Mouse (Mus musculus) neural tube, embryonic 13.5 days (tissue): ENCODE measurements around the gene Rab11fip4. TPM values are rescaled to one million over a fixed set of nuclear protein-coding genes. Genes with fewer than 3 reads are reported as not detected.
"Not testable (repeated sequence)": the region's sequence is repeated elsewhere in the genome, so short reads cannot be mapped to it uniquely, and the experiment has no call there.

Source experiments
- ATAC-seq: fragments of 200-750 bp; cut with Nextera tagmentation; 2 replicates; pipeline ENCODE4 v1.8.0; 2017; ENCODE audit warnings: low read depth, mild to moderate bottlenecking, moderate TSS enrichment, moderate library complexity
- H3K27ac ChIP-seq: fragments of 300-500 bp; sonication (generic); replicated peaks from 2 replicates; pipeline ENCODE4 v1.5.1; 2015; ENCODE audit warnings: moderate library complexity, mild to moderate bottlenecking, inconsistent platforms
- H3K27me3 ChIP-seq: fragments of 300-500 bp; sonication (generic); 2 replicates; pipeline ENCODE4 v1.6.1; 2015; ENCODE audit warnings: mild to moderate bottlenecking, inconsistent platforms
- H3K36me3 ChIP-seq: fragments of 300-500 bp; sonication (generic); 2 replicates; pipeline ENCODE4 v1.6.1; 2015; ENCODE audit warnings: mild to moderate bottlenecking, inconsistent platforms
- H3K4me1 ChIP-seq: fragments of 300-500 bp; sonication (generic); replicated peaks from 2 replicates; pipeline ENCODE4 v1.6.1; 2015; ENCODE audit warnings: inconsistent platforms
- H3K4me2 ChIP-seq: fragments of 300-500 bp; sonication (generic); 2 replicates; pipeline ENCODE4 v1.6.1; 2015; ENCODE audit warnings: inconsistent platforms, mild to moderate bottlenecking, moderate library complexity
- H3K4me3 ChIP-seq: fragments of 300-500 bp; sonication (generic); 2 replicates; pipeline ENCODE4 v1.5.1; 2015; ENCODE audit warnings: mild to moderate bottlenecking, inconsistent platforms
- H3K9ac ChIP-seq: fragments of 300-500 bp; sonication (generic); 2 replicates; pipeline ENCODE4 v1.6.1; 2015; ENCODE audit warnings: moderate library complexity, mild to moderate bottlenecking, inconsistent platforms
- H3K9me3 ChIP-seq: fragments of 300-500 bp; sonication (generic); 2 replicates; pipeline ENCODE4 v1.6.1; 2016; ENCODE audit warnings: inconsistent platforms
- WGBS: fragments of 180-500 bp; shearing (Covaris S2); methylation state at CpG from one replicate; pipeline ENCODE4 v1.1.7; 2015; 5-methylcytosine and 5-hydroxymethylcytosine counted together
- polyA plus RNA-seq: library from polyadenylated mRNA; unstranded; fragments of >200 nt; fragmentation: Nextera tagmentation; extraction: Ambion mirVana; gene quantifications from 2 replicates; pipeline ENCODE4 v1.2.1, GENCODE M21; 2015

Rab11fip4 gene
- polyA plus RNA-seq, 1 experiment from 2014 or later = 24.6 TPM

GRCm38 (mm10) chr11:79689916-79690315 lies 98.9 kb downstream of the Rab11fip4 start:
- WGBS = 90% methylated on average over 1 of the region's 1 CpGs
- no peak overlapping the region for H3K4me3 ChIP-seq
- no peak for ATAC-seq
- H3K27me3 ChIP-seq = no peaks in the 10 kb centered on the region
- H3K27ac ChIP-seq = no peak overlapping the region
- H3K4me1 ChIP-seq = 0 out of 2 replicates have a peak, but pooled peaks cover 4% of the 10 kb centered on the region
- no peak overlapping the region for H3K9ac ChIP-seq
- no peaks in the 10 kb centered on the region for H3K9me3 ChIP-seq
- no peak overlapping the region for H3K4me2 ChIP-seq
- peaks cover 78% of the 10 kb centered on the region for H3K36me3 ChIP-seq

GRCm38 (mm10) chr11:79691513-79691912 lies 100.5 kb downstream of the Rab11fip4 start:
- no peak for ATAC-seq
- 79% methylated on average over 9 of the region's 9 CpGs for WGBS
- H3K36me3 ChIP-seq = peaks cover 76% of the 10 kb centered on the region

GRCm38 (mm10) chr11:79696390-79697307 lies 105.6 kb downstream of the Rab11fip4 start:
- Histone ChIP-seq H3K4me3 (no peak overlapping the region), H3K27me3 (no peaks in the 10 kb centered on the region), H3K9me3 (no peaks in the 10 kb centered on the region), H3K9ac (no peak overlapping the region), H3K4me2 (no peak overlapping the region), H3K4me1 (peaks cover 24% of the 10 kb centered on the region), H3K27ac (peak overlapping the region; percentile 34), H3K36me3 (peaks cover 44% of the 10 kb centered on the region)
- 62% methylated on average over 19 of the region's 19 CpGs for WGBS
- ATAC-seq = no peak; the same call in 1 of the 2 replicates

More at GRCm38 (mm10) chr11:79691513-79691912, 100.5 kb downstream of the Rab11fip4 start:
- no peak overlapping the region for H3K4me3 ChIP-seq
- no peaks in the 10 kb centered on the region for H3K9me3 ChIP-seq
- no peak overlapping the region for H3K9ac ChIP-seq
- no peaks in the 10 kb centered on the region for H3K27me3 ChIP-seq
- peaks cover 5% of the 10 kb centered on the region for H3K4me1 ChIP-seq
- no peak overlapping the region for H3K4me2 ChIP-seq
- H3K27ac ChIP-seq = no peak overlapping the region

GRCm38 (mm10) chr11:79698071-79698470 lies 107.1 kb downstream of the Rab11fip4 start:
- no peak for ATAC-seq
- Histone ChIP-seq H3K4me3 (no peak overlapping the region), H3K36me3 (peaks cover 30% of the 10 kb centered on the region), H3K4me2 (no peak overlapping the region), H3K4me1 (peaks cover 38% of the 10 kb centered on the region), H3K9me3 (no peaks in the 10 kb centered on the region), H3K9ac (no peak overlapping the region), H3K27me3 (no peaks in the 10 kb centered on the region), H3K27ac (no peak overlapping the region)
- WGBS = 85% methylated on average over 5 of the region's 5 CpGs

GRCm38 (mm10) chr11:79698542-79698941 lies 107.5 kb downstream of the Rab11fip4 start:
- H3K4me3 ChIP-seq, H3K27ac ChIP-seq, H3K27me3 ChIP-seq, ATAC-seq, H3K9ac ChIP-seq, H3K9me3 ChIP-seq, H3K4me2 ChIP-seq: not testable (repeated sequence)
- WGBS = 85% methylated on average over 4 of the region's 4 CpGs
- Histone ChIP-seq H3K4me1 (peaks cover 43% of the 10 kb centered on the region), H3K36me3 (peaks cover 25% of the 10 kb centered on the region)

GRCm38 (mm10) chr11:79701466-79701865 lies 110.5 kb downstream of the Rab11fip4 start:
- peak overlapping the region; percentile 77; the same call in 1 of the 2 replicates for H3K4me3 ChIP-seq
- H3K27ac ChIP-seq = peak overlapping the region; percentile 69
- H3K27me3 ChIP-seq = no peaks in the 10 kb centered on the region
- H3K36me3 ChIP-seq = 0 out of 2 replicates have a peak, but pooled peaks cover 5% of the 10 kb centered on the region
- H3K9ac ChIP-seq = peak overlapping the region; percentile 55
- ATAC-seq = no peak
- H3K4me2 ChIP-seq = peak overlapping the region; percentile 74
- peaks cover 48% of the 10 kb centered on the region for H3K4me1 ChIP-seq
- H3K9me3 ChIP-seq = no peaks in the 10 kb centered on the region
- WGBS = 89% methylated on average over 7 of the region's 7 CpGs

- peak overlapping the region; percentile 74 for H3K4me2 ChIP-seq
- ATAC-seq = no peak
- H3K4me3 ChIP-seq = peak overlapping the region; percentile 77
- peak overlapping the region; percentile 55 for H3K9ac ChIP-seq
- no peaks in the 10 kb centered on the region for H3K9me3 ChIP-seq
- 0 out of 2 replicates have a peak, but pooled peaks cover 5% of the 10 kb centered on the region for H3K36me3 ChIP-seq
- H3K4me1 ChIP-seq = peaks cover 41% of the 10 kb centered on the region
- no peaks in the 10 kb centered on the region for H3K27me3 ChIP-seq
- 38% methylated on average over 6 of the region's 6 CpGs for WGBS
- peak overlapping the region; percentile 69 for H3K27ac ChIP-seq
Measured at GRCm38 (mm10) chr11:79702092-79702491, 111.1 kb downstream of the Rab11fip4 start.

GRCm38 (mm10) chr11:79703452-79703851 lies 112.4 kb downstream of the Rab11fip4 start:
- Histone ChIP-seq H3K9ac (peak overlapping the region; percentile 94), H3K27ac (peak overlapping the region; percentile 99), H3K4me1 (peaks cover 34% of the 10 kb centered on the region), H3K9me3 (no peaks in the 10 kb centered on the region), H3K27me3 (no peaks in the 10 kb centered on the region), H3K36me3 (0 out of 2 replicates have a peak, but pooled peaks cover 5% of the 10 kb centered on the region), H3K4me3 (peak overlapping the region; percentile 77), H3K4me2 (peak overlapping the region; percentile 74)
- 2% methylated on average over 5 of the region's 5 CpGs for whole genome bisulfite sequencing
- peak; percentile 18; the same call in 1 of the 2 replicates for ATAC-seq

GRCm38 (mm10) chr11:79703885-79704291 lies 112.9 kb downstream of the Rab11fip4 start:
- peak overlapping the region; percentile 99 for H3K27ac ChIP-seq
- peak overlapping the region; percentile 94 for H3K9ac ChIP-seq
- H3K9me3 ChIP-seq = no peaks in the 10 kb centered on the region
- peak; percentile 74 for ATAC-seq
- H3K4me2 ChIP-seq = peak overlapping the region; percentile 74
- under 1% methylated on average over 27 of the region's 27 CpGs for WGBS
- peaks cover 34% of the 10 kb centered on the region for H3K4me1 ChIP-seq
- H3K36me3 ChIP-seq = 0 out of 2 replicates have a peak, but pooled peaks cover 5% of the 10 kb centered on the region
- H3K4me3 ChIP-seq = peak overlapping the region; percentile 77
- peaks cover 2% of the 10 kb centered on the region; the same call in 1 of the 2 replicates for H3K27me3 ChIP-seq

GRCm38 (mm10) chr11:79704318-79705150 lies 113.5 kb downstream of the Rab11fip4 start:
- peak; percentile 94 for ATAC-seq
- Histone ChIP-seq H3K9me3 (no peaks in the 10 kb centered on the region), H3K27ac (peak overlapping the region; percentile 99), H3K9ac (peak overlapping the region; percentile 94), H3K27me3 (peaks cover 8% of the 10 kb centered on the region), H3K4me2 (peak overlapping the region; percentile 74), H3K36me3 (0 out of 2 replicates have a peak, but pooled peaks cover 5% of the 10 kb centered on the region), H3K4me1 (peaks cover 34% of the 10 kb centered on the region), H3K4me3 (peak overlapping the region; percentile 77)
- under 1% methylated on average over 53 of the region's 61 CpGs for WGBS

- Histone ChIP-seq H3K9me3 (no peaks in the 10 kb centered on the region), H3K4me3 (no peak overlapping the region), H3K27ac (no peak overlapping the region), H3K36me3 (no peaks in the 10 kb centered on the region), H3K9ac (no peak overlapping the region), H3K4me2 (no peak overlapping the region), H3K27me3 (peaks cover 27% of the 10 kb centered on the region), H3K4me1 (peaks cover 37% of the 10 kb centered on the region)
- 84% methylated on average over 3 of the region's 3 CpGs for WGBS
- ATAC-seq = no peak
Measured at GRCm38 (mm10) chr11:79707084-79707483, 116.1 kb downstream of the Rab11fip4 start.
